Mouse (Mus musculus) embryonic fibroblast, embryonic 13.5 days (primary cell): ENCODE measurements around the gene Ncor1. TPM values are rescaled to one million over a fixed set of nuclear protein-coding genes. Genes with fewer than 3 reads are reported as not detected.

Source experiments
- H3K27ac ChIP-seq: 2 replicates; pipeline ENCODE4 v1.5.1; 2012; ENCODE audit warnings: low read length, control low read depth, inconsistent platforms; ENCODE audit not compliant: insufficient read depth
- H3K4me1 ChIP-seq: 2 replicates; pipeline ENCODE4 v1.6.1; 2011; ENCODE audit warnings: low read length; ENCODE audit not compliant: control insufficient read depth, insufficient read depth
- H3K4me3 ChIP-seq: 2 replicates; pipeline ENCODE4 v1.5.1; 2011; ENCODE audit warnings: mild to moderate bottlenecking, control low read depth, low read length; ENCODE audit not compliant: insufficient read depth
- CTCF ChIP-seq: IDR thresholded peaks from 2 replicates; pipeline ENCODE4 v1.5.1; 2011; ENCODE audit warnings: mild to moderate bottlenecking, control low read depth, low read length, moderate library complexity, borderline replicate concordance; ENCODE audit not compliant: insufficient read depth
- POLR2A ChIP-seq: IDR thresholded peaks from 2 replicates; pipeline ENCODE4 v1.6.1; 2011; ENCODE audit warnings: low read depth, mild to moderate bottlenecking, control low read depth, low read length, moderate library complexity
- polyA plus RNA-seq: library from polyadenylated mRNA; stranded (reverse); fragments of >200 nt; gene quantifications from 2 replicates; pipeline ENCODE4 v1.2.4, GENCODE M21; 2011; ENCODE audit warnings: low read depth; ENCODE audit not compliant: missing spikeins, insufficient read length

The Ncor1 gene
- 179 and 225 TPM in 2 replicates for polyA plus RNA-seq

GRCm38 (mm10) chr11:62458276-62458724 is at the start of gene Ncor1, which contains the start of gene Pigl:
TSS of gene Ncor1 (minus strand) at chr11:62458541.
TSS of gene Pigl (plus strand) at chr11:62458460.
- no peak for TF ChIP-seq CTCF
- no peak; the same call in 1 of the 2 replicates for TF ChIP-seq POLR2A
- peak within 1 kb of the TSS; percentile 73 for H3K4me3 ChIP-seq
- H3K4me1 ChIP-seq, result peaks cover 4% of the 10 kb centered on the region; the same call in 1 of the 2 replicates
- peak within 1 kb of the TSS; percentile 81 for H3K27ac ChIP-seq

GRCm38 (mm10) chr11:62507683-62508082 is 49.3 kb upstream of the Ncor1 start:
- Histone ChIP-seq H3K4me1 (no peaks in the 10 kb centered on the region), H3K4me3 (no peak overlapping the region), H3K27ac (no peak overlapping the region)
- TF ChIP-seq POLR2A (no peak), CTCF (no peak)

- Histone ChIP-seq H3K4me1 (peaks cover 1% of the 10 kb centered on the region; the same call in 1 of the 2 replicates), H3K27ac (no peak overlapping the region), H3K4me3 (no peak overlapping the region)
- TF ChIP-seq CTCF, result no peak
- no peak for TF ChIP-seq POLR2A
Observed at GRCm38 (mm10) chr11:62500529-62500928, 42.2 kb upstream of the Ncor1 start.

- Histone ChIP-seq H3K27ac (no peak overlapping the region), H3K4me3 (no peak overlapping the region), H3K4me1 (peaks cover 9% of the 10 kb centered on the region)
- TF ChIP-seq POLR2A, result no peak
Observed at GRCm38 (mm10) chr11:62498802-62499201, 40.5 kb upstream of the Ncor1 start.

- H3K27ac ChIP-seq, result peak overlapping the region; percentile 20; the same call in 1 of the 2 replicates
- no peak for TF ChIP-seq POLR2A
- TF ChIP-seq CTCF, result no peak
- H3K4me1 ChIP-seq, result peaks cover 9% of the 10 kb centered on the region
- H3K4me3 ChIP-seq, result no peak overlapping the region
Observed at GRCm38 (mm10) chr11:62497181-62497580, 38.8 kb upstream of the Ncor1 start.

GRCm38 (mm10) chr11:62496151-62496715 is 37.9 kb upstream of the Ncor1 start:
- TF ChIP-seq CTCF, result no peak
- TF ChIP-seq POLR2A, result no peak
- H3K4me1 ChIP-seq, result peaks cover 9% of the 10 kb centered on the region
- no peak overlapping the region for H3K4me3 ChIP-seq
- H3K27ac ChIP-seq, result 0 out of 2 replicates have a peak overlapping the region, but pooled peaks have one; percentile 72

- Histone ChIP-seq H3K27ac (peak overlapping the region; percentile 72), H3K4me1 (peaks cover 9% of the 10 kb centered on the region), H3K4me3 (no peak overlapping the region)
- TF ChIP-seq CTCF (no peak), POLR2A (0 out of 2 replicates have a peak, but pooled peaks have one; percentile 22)
Observed at GRCm38 (mm10) chr11:62495276-62495801, 37.0 kb upstream of the Ncor1 start.

GRCm38 (mm10) chr11:62494754-62495275 is 36.5 kb upstream of the Ncor1 start:
- Histone ChIP-seq H3K4me1 (peaks cover 9% of the 10 kb centered on the region), H3K4me3 (no peak overlapping the region), H3K27ac (peak overlapping the region; percentile 72)
- TF ChIP-seq CTCF, result no peak
- TF ChIP-seq POLR2A, result peak; percentile 29; the same call in 1 of the 2 replicates

- Histone ChIP-seq H3K4me1 (peaks cover 9% of the 10 kb centered on the region), H3K4me3 (no peak overlapping the region), H3K27ac (no peak overlapping the region)
- no peak for TF ChIP-seq POLR2A
- TF ChIP-seq CTCF, result no peak
Observed at GRCm38 (mm10) chr11:62493701-62494100, 35.4 kb upstream of the Ncor1 start.

- H3K27ac ChIP-seq, result no peak overlapping the region
- H3K4me3 ChIP-seq, result no peak overlapping the region
- no peaks in the 10 kb centered on the region for H3K4me1 ChIP-seq
- TF ChIP-seq POLR2A, result no peak
- TF ChIP-seq CTCF, result no peak
Observed at GRCm38 (mm10) chr11:62487540-62488350, 29.4 kb upstream of the Ncor1 start.
